Mouse (Mus musculus): Measurements from ENCODE around the gene Fuz. TPM values are rescaled to one million over a fixed set of nuclear protein-coding genes. Genes with fewer than 3 reads are reported as not detected.
"Not testable (repeated sequence)": the region's sequence is repeated elsewhere in the genome, so short reads cannot be mapped to it uniquely, and the experiment has no call there.

Fuz gene
- total RNA-seq, 2 experiments from 2014 or later = 19.5 to 24.8 TPM

DNA sequence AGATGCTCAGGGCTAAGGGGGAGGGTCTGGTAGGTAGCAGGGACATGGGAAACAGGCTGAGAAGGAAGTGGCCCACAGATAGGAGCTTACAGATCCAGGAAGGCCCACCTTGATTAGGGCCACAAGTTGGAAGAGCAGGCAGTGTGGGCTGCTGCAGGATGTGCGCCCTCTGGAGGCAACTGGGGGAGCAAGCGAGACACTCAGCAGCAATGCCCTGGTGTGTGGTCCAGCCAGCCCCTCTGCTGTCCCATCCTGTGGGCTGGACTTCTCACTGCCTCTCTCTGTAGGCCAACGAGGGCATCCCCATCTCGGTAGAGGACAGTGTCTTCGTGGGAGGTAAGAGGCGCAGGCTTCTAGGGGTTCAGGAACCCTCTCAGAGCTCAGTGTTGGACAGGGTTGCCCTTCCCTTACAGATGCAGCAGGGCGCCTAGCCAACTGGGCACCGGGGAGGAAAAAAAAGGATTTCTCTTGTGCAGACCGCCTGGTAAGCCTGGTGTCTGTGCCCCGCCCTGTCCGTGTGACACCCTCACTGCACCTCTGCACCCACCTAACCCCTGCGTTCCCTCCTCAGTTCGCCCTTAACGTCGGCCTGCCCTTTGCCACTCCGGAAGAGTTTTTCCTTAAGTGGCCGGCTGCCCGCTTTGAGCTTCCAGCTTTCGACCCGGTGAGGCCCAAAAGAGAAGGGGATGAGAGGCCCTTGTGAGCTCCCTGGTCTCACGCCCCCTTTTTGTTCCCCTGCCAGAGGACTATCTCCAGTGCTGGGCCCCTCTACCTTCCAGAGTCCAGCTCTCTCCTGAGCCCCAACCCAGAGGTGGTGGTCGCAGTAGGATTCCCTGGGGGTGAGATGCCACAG lies 35.1 kb upstream of the Fuz start:
- peak; percentile 84 for DNase-seq

DNA sequence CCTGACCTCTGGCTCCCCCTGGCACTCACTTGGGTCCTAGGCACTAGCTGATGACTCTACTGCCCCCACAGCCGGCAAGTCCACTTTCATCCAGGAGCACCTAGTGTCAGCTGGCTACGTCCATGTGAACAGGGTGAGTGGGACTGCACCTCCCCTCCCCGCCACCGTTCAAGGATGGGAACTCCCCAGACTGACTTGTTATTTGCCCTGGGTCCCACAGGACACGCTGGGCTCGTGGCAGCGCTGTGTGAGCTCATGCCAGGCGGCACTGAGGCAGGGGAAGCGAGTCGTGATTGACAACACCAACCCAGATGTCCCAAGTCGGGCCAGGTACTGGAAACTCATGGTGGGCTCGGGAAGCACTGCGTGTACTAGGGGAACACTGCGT lies 34.5 kb upstream of the Fuz start:
- no peak for DNase-seq

DNA sequence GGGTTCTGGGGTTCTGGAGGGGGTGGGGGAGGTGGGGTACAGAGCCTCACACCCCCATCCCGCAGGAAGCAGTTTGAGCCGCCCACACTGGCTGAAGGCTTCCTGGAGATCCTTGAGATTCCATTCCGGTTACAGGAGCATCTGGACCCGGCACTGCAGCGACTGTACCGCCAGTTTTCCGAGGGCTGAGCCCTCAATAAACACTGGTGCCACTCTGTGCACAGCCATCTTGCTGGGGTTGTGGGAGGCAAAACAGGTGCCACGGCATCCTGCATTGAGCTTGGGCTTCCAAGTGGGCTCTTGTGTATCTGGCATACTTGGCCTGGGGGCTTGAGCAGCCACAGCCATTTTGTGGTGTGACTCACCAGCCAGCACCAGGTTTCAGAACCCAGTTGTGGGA lies 33.4 kb upstream of the Fuz start:
- DNase-seq = no peak

DNA sequence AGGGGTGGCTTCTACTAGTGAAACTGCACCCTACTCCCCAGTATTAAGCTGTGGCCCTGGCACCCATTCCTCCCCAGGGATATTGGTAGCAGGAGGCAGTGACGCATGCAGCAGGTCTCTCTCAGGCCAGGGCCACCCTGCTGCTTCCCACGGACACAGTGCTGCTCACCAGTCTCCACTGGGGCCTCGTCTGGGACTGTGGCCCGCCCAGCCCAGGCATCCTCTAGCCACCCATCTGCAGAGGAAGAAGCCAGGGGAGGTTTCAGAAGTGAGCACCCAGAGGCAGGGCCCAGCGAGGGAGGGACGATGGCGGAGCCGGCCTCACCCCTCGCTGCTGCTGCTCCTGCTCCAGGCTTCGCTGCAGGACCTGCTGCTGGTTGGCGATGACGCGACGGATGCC lies 32.7 kb upstream of the Fuz start:
- DNase-seq = no peak

- DNase-seq = no peak
These were observed 31.8 kb upstream of the Fuz start for GRCm38 (mm10) chr7:44863982-44864494.

DNA sequence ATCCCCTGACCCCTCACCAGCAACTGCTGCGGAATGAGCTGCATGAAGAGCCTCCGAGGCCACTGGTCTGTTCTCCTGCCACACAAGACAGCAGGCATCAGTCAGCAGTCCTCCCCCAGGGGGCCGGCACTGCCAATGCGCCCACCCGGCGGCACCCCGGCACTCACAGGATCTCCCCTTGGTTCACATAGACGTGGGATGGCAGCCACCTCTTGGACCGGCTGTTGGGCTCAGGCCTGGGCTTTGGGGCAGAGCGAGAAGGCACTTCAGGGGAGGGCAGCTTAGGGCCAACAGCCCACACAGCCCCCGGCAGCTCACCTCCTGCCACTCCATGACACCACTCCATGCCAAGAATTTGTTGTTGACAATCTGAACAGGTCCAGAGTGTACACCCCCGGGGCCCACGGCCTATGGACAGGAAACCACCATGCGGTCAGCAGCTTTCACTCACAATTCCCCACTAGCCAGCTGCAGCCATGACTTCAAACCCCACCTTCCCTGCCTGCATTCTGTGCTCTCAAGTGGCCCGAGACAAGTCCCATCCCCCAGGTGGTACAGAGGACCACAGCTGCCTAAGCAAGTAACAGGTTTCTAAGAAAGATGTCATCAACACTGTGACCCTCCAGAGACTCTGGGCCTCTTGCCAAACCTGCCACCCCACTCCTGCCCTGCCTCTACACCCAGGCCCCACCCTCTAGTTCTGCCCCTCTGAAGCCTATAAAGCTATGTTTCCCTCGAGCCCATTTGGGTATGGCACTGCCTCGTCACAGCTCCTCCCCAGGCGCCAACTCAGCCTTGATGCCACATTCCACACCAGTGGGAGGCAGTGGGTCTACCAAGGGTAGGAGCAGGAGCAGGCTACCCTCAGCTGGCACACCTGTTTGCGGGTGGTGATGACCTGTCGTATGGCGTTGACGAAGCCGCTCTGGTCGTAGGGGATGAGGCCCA lies 31.0 kb upstream of the Fuz start:
- DNase-seq = peak; percentile 51

- peak; percentile 90 for DNase-seq
These were observed 29.4 kb upstream of the Fuz start for GRCm38 (mm10) chr7:44866276-44867009.

DNA sequence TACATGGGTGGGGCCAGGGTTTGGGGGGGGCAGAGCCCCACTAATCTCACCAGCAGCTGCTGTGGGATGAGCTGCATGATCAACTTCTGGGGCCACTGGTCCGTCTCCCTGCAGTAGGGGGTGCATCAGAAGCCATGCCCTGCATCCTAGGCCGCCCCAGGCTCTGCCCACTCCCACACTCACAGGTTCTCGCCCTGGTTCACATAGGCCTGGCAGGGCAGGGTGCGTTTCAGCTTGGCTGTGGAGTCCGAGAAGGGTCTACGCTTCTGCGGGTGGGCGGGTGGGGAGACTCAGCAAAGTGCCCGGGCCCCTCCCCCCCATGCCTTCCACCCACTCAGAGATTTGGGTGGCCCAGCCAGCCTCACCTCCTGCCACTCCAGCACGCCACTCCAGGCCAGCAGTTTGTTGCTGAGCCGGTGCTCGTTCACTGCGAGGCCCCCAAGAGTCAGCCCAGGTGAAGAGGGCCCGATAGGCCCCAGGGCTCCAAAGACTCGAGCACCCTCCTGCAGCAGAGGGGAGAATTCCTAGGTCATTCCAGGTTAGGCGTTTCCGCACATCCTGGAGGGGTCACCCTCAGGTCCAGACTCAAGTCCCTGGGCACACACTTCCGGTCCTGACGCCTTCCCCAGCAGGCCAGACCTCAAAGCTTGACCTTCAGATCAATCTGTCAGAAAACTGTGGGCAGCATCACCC lies 28.7 kb upstream of the Fuz start:
- DNase-seq = no peak

DNA sequence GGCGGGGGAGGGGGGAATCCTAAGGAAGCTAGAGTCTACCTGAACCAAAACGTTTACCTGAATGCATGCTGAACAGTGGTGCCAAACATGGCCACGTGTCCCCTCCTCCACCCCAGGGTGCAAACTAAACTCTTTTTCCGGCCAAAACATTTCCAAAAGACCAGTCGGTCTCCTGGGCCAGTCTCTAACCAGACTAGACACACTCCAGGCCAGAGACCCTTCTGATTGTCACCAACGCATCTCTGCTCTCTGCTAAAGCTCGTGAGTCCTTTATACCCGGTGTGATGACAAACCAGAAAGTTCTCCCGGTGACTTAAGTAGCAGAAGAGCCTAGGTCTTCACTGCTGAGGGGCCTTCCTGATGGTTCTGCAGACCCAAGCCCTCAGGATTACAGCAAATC lies 28.1 kb upstream of the Fuz start:
- DNase-seq = no peak

GRCm38 (mm10) chr7:44868465-44868864 lies 27.4 kb upstream of the Fuz start:
- no peak for DNase-seq

- DNase-seq = peak; percentile 82
These were observed 26.8 kb upstream of the Fuz start for GRCm38 (mm10) chr7:44868919-44869696.

GRCm38 (mm10) chr7:44869697-44870528 lies 26.0 kb upstream of the Fuz start, which contains the start of gene Ptov1:
TSS of gene Ptov1 (minus strand) at chr7:44869788.
- DNase-seq = peak; percentile 92

DNA sequence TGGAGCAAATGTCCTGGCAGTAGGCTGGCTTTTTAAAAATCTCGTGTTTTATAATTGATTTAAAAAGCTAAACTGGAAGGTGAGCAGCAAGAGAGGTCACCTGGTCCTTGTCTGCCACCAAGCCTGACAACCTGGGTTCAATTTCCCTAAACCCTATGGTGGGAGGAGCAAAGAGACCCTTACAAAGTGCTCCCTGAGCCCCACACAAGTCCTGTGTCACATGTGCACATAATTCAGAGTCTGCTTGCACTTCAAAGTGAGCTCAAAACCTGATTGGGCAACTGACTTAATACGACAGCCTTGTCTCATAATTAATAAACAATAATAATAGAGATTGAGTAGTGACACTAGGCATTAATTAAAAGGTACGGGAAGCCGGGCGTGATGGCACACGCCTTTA lies 25.3 kb upstream of the Fuz start:
- no peak for DNase-seq

GRCm38 (mm10) chr7:44871181-44871580 lies 24.7 kb upstream of the Fuz start:
- no peak for DNase-seq

- not testable (repeated sequence) for DNase-seq
These were observed 24.1 kb upstream of the Fuz start for GRCm38 (mm10) chr7:44871774-44872173.

DNA sequence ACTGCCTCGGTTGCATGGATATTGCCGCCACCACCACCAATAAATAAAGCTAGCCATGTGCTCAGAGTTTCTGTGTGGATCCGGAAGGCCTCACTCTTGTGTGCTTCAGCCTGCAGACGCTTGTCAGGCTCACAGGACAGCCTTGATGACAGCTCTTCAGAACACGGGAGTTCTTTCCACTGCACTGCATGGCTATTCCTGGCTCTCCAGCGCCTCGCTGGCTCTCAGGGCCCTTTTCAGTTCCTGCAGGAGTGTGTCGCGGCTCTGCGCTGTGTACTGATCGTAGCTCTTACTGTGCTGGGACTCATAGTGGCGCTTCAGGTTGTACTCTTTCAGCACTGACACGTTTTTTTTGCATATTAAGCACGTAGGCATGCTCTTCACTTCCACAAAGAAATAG lies 18.0 kb upstream of the Fuz start:
- no peak for DNase-seq

DNA sequence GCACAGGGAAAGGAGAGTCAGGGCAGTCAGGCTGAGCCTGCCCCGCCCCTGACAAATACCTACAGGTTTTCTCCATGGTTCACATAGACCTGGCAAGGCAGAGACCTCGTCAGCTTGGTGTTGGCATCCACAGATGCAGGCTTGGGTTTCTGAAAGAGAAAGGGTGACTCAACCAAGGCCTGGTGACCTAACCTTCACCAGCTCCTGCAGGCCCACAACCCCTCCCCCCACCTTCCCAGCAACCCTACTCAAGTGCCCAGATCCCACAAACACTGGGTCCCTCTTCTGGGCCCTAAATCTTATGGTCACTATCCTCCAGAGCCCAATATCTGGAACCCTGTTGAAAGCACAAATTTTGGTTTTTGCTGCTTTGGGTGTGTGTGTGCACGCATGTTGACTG lies 12.8 kb upstream of the Fuz start:
- peak; percentile 64 for DNase-seq

DNA sequence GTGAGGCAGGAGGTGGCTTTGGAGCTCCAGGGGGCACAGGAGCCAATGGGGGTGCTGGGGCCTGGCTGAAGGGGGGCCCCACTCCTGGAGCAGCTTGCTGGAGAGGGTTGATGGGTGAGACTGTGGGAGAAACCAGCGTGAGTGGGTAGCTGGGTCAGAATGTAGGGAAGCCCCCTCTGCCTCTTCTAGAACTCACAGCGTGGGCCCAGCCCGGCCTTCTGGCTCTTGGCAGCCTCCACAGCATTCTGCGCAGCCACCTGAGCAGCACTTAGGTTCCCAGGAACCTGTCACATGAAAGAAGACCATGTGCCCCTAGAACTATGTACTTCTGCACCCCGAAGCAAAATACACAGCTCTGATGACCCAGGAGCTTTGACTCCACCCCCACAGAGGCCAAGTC lies 11.2 kb upstream of the Fuz start:
- DNase-seq = no peak

- no peak for DNase-seq
These were observed 8.9 kb upstream of the Fuz start for GRCm38 (mm10) chr7:44886964-44887363.

Data from adrenal gland, postnatal 10 days (tissue).